Mouse (Mus musculus) central nervous system, embryonic 18 days (tissue): Measurements from ENCODE around the gene Calm2. TPM values are rescaled to one million over a fixed set of nuclear protein-coding genes. Genes with fewer than 3 reads are reported as not detected.

ENCODE experiments used
- polyA plus RNA-seq: library from polyadenylated mRNA; depleted of rRNA; stranded (reverse); fragments of >200 nt; gene quantifications from 2 replicates; pipeline ENCODE4 v1.2.3, GENCODE M21; 2012; rRNA removed

The Calm2 gene
- polyA plus RNA-seq: 1,700 and 1,803 TPM in 2 replicates

DNA sequence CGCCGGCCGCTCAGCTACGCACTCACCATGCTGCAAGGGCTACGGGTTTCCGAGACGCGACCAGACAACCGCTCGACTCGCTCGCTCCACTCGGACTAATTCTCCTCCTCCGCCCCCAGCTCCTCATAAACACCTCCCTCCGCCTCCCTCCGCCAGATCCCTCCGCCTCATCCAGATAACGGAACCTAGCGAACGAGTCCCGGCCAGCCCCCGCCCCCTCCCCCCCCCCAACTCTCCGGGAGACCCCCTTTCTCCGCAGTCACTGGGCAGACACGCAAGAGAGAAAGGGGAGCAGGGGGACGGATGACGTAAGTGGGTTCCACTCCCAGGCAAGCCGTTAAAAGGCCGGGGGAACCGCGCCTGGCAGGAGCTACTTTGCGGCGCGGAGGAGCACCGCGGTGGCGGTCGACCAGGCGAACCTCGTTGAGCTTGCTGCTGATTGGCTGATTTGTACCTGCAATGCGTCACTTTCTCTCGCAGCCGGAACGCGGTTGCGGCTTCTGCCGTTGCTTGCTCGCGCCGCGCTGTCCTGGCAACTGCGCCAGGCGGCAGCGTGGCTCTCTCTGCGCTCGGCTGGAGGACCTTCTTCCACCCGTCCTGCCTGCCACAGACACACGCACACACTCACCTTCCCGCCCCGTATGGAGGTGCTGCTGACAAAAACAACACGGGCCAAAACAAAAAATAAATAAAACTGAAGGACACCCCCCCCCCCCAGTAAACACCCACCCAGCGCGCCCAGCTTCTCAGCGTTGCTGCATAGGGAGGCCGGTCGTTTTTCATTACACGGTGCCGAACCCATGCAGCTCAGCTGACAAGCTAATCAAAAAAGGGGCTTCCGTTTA is at the start of gene Calm2:
Gene Calm2 (minus strand): TSS at position 169 of the 845 bp plus-strand sequence.

DNA sequence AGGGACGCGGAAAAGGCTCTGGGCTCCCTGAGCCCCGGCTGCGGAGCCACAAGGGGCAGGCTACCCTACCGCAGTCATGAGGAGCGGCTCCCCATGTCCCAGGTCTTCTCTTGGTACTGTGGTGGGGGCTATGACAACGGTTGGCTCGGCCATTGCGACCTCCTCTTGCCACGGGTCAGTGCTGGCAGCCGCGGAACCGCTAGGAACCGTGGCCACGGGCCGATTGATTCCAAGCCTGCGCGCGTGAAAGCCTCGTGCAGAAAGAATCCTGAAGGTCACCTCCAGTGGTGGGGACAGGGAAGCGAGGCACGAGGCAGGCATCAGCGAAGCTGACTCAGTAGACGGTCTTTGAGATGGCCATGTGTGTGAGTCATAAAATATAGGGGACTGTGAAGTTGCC is 19.2 kb downstream of the Calm2 start, which contains the start of gene Stpg4:
Gene Stpg4 (minus strand): TSS at position 231 of the 400 bp plus-strand sequence.

Other genes with a start within 250 kb of the Calm2 start
- 41.2 and 43.1 TPM in 2 replicates for gene Mcfd2, start 181.0 kb downstream of the Calm2 start, polyA plus RNA-seq
- 7.0 and 7.1 TPM in 2 replicates for gene Ttc7, start 164.0 kb downstream of the Calm2 start, polyA plus RNA-seq
- 0.17 and 0.21 TPM in 2 replicates for gene Stpg4, start 19.2 kb downstream of the Calm2 start, polyA plus RNA-seq
- 1.3 and 6.2 TPM in 2 replicates for gene Epcam, start 189.0 kb upstream of the Calm2 start, polyA plus RNA-seq
- 32.8 and 35.4 TPM in 2 replicates for gene Msh2, start 225.4 kb upstream of the Calm2 start, polyA plus RNA-seq